Mouse (Mus musculus) v-Abl transformed pro-B cells (cell line): Measurements from ENCODE around the gene Ccdc88c.

ENCODE experiments used
- in situ Hi-C, 2 experiments: fragments of 400-800 bp; cut with MboI; formaldehyde crosslinking; loops; one replicate each; pipeline ENCODE4 v1.15.1; 2025; ENCODE audit not compliant: unreplicated experiment in 2 of 2

Ccdc88c gene

GRCm38 (mm10) chr12:100897736-100898650 is 130.9 kb downstream of the Ccdc88c start:
- in situ Hi-C loops: no loop called here

GRCm38 (mm10) chr12:100896661-100897060 is 132.2 kb downstream of the Ccdc88c start:
- in situ Hi-C loops: no loop called here

GRCm38 (mm10) chr12:100895504-100895903 is 133.4 kb downstream of the Ccdc88c start:
- in situ Hi-C loops: no loop called here

GRCm38 (mm10) chr12:100890548-100890947 is 138.3 kb downstream of the Ccdc88c start:
- in situ Hi-C loops: no loop called here

GRCm38 (mm10) chr12:100887801-100888258 is 141.0 kb downstream of the Ccdc88c start:
- in situ Hi-C loops: no loop called here

GRCm38 (mm10) chr12:100886877-100887276 is 142.0 kb downstream of the Ccdc88c start:
- in situ Hi-C loops: no loop called here

GRCm38 (mm10) chr12:100885585-100885984 is 143.3 kb downstream of the Ccdc88c start:
- in situ Hi-C loops: no loop called here

- in situ Hi-C loops: no loop called here
Observed at GRCm38 (mm10) chr12:100883168-100883567, 145.7 kb downstream of the Ccdc88c start.

GRCm38 (mm10) chr12:100878556-100878955 is 150.3 kb downstream of the Ccdc88c start:
- in situ Hi-C loops: no loop called here

- in situ Hi-C loops: no loop called here
Observed at GRCm38 (mm10) chr12:100877936-100878335, 150.9 kb downstream of the Ccdc88c start.

- in situ Hi-C loops: no loop called here
Observed at GRCm38 (mm10) chr12:100875960-100876359, 152.9 kb downstream of the Ccdc88c start.

GRCm38 (mm10) chr12:100875553-100875952 is 153.3 kb downstream of the Ccdc88c start:
- in situ Hi-C loops: no loop called here

GRCm38 (mm10) chr12:100873612-100874011 is 155.2 kb downstream of the Ccdc88c start:
- in situ Hi-C loops: no loop called here

GRCm38 (mm10) chr12:100871841-100872240 is 157.0 kb downstream of the Ccdc88c start:
- in situ Hi-C loops: no loop called here

- in situ Hi-C loops: no loop called here
Observed at GRCm38 (mm10) chr12:100871234-100871633, 157.6 kb downstream of the Ccdc88c start.

- in situ Hi-C loops: no loop called here
Observed at GRCm38 (mm10) chr12:100868049-100868622, 160.7 kb downstream of the Ccdc88c start.

- in situ Hi-C loops: no loop called here
Observed at GRCm38 (mm10) chr12:100867097-100867496, 161.8 kb downstream of the Ccdc88c start.

GRCm38 (mm10) chr12:100865509-100866078 is 163.3 kb downstream of the Ccdc88c start:
- in situ Hi-C loops: no loop called here

- in situ Hi-C loops: no loop called here
Observed at GRCm38 (mm10) chr12:100865072-100865471, 163.8 kb downstream of the Ccdc88c start.

- in situ Hi-C loops: no loop called here
Observed at GRCm38 (mm10) chr12:100862856-100863446, 165.9 kb downstream of the Ccdc88c start.

GRCm38 (mm10) chr12:100862272-100862671 is 166.6 kb downstream of the Ccdc88c start:
- in situ Hi-C loops: no loop called here
